Mouse (Mus musculus) pancreas, adult 10 weeks (tissue): Measurements from ENCODE around the gene Amer3. TPM values are rescaled to one million over a fixed set of nuclear protein-coding genes. Genes with fewer than 3 reads are reported as not detected.

Experiments used
- polyA plus RNA-seq: library from polyadenylated mRNA; stranded (reverse); fragments of 350-450 nt; fragmentation: Illumina TruSeq; extraction: RNeasy Lipid Tissue Mini Kit (QIAGEN cat#74804); gene quantifications from one replicate; pipeline ENCODE4 v1.2.3, GENCODE M21; 2015; ENCODE audit warnings: low read depth, low replicate concordance; ENCODE audit not compliant: insufficient read depth

The Amer3 gene
- polyA plus RNA-seq, result not detected

GRCm38 (mm10) chr1:34578851-34579781 lies at the start of gene Amer3:
Gene Amer3 (plus strand): TSS chr1:34579657.

GRCm38 (mm10) chr1:34535043-34535698 lies 44.3 kb upstream of the Amer3 start, which contains the start of gene Cfc1:
Gene Cfc1 (plus strand): TSS chr1:34535648.

GRCm38 (mm10) chr1:34560843-34561242 lies 18.6 kb upstream of the Amer3 start, which contains the start of gene Prss40:
Gene Prss40 (minus strand): TSS chr1:34560943.

Other genes starting within 250 kb of the Amer3 start
- gene Ccdc115, start 140.0 kb upstream of the Amer3 start, polyA plus RNA-seq, result 6.7 TPM
- gene Imp4, start 139.8 kb upstream of the Amer3 start, polyA plus RNA-seq, result 3.7 TPM
- gene Ptpn18, start 119.9 kb upstream of the Amer3 start, polyA plus RNA-seq, result 47.2 TPM
- gene Prss39, start 81.2 kb upstream of the Amer3 start, polyA plus RNA-seq, result not detected
- not detected for gene Cfc1, start 44.0 kb upstream of the Amer3 start, polyA plus RNA-seq
- not detected for gene Prss40, start 18.7 kb upstream of the Amer3 start, polyA plus RNA-seq